Mouse (Mus musculus) splenic B cell, adult 2 months (primary cell): Measurements from ENCODE around the gene Allc.

Experiments used
- DNase-seq: peaks from one replicate; pipeline ENCODE4 v3.0.0-alpha.2; 2011; ENCODE audit warnings: low read depth, low spot score
- H3K27me3 ChIP-seq: 2 replicates; pipeline ENCODE4 v1.6.1; 2012; ENCODE audit warnings: mild to moderate bottlenecking, low read length, moderate library complexity, mixed read lengths; ENCODE audit not compliant: control insufficient read depth, poor library complexity, insufficient read depth, severe bottlenecking
- H3K36me3 ChIP-seq: 2 replicates; pipeline ENCODE4 v1.6.1; 2012; ENCODE audit warnings: mild to moderate bottlenecking, low read length, moderate library complexity, mixed read lengths; ENCODE audit not compliant: control insufficient read depth, poor library complexity, insufficient read depth, severe bottlenecking

The Allc gene

DNA sequence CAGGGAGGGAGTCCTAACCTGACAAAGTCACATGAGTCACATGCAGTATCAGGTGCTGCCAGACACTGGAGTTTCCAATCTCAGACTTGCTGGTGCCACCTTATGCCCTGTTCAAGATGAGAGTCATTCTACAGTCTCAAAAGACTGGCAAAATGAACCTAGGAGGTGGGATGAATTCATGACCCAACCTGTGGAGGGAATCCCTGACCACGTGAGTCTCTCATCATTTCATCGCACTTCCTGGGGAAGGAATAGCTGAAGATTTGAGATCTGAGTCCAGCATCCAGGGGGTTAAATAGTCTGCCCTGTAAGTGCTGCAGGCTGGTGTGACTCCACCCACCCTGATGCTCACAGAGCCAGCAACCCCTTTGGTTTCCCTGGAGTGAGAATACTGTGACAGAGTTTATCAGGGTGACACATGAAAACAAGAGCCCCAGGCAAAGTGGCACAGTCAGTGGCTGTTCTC lies 16.2 kb upstream of the Allc start:
- no peak for DNase-seq
- no peaks in the 10 kb centered on the region for H3K36me3 ChIP-seq

GRCm38 (mm10) chr12:28598110-28598509 lies 15.8 kb upstream of the Allc start:
- no peak for DNase-seq
- H3K36me3 ChIP-seq, result no peaks in the 10 kb centered on the region
- no peaks in the 10 kb centered on the region for H3K27me3 ChIP-seq

More for the DNA sequence above, 16.2 kb upstream of the Allc start:
- no peaks in the 10 kb centered on the region for H3K27me3 ChIP-seq

DNA sequence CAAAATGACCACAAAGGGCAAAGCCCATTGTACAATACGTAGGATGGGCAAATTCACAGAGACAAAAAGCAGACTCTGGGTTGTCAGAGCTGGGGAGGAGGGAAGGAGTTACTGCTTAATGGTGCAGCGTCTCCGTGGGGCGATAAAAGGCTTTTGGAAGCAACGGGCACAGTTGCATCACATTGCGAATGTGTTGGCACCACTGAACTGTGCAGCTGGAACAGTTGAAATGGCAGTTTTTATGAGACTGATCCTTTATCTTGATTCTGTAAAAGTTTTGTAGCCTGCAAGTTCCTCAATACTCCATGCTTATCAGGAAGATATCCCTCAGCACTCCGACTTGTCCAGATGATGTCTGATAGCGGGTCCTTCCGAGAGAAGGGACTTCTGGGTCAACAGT lies 15.4 kb upstream of the Allc start:
- Histone ChIP-seq H3K36me3 (no peaks in the 10 kb centered on the region), H3K27me3 (no peaks in the 10 kb centered on the region)
- DNase-seq, result no peak

GRCm38 (mm10) chr12:28596851-28597250 lies 14.5 kb upstream of the Allc start:
- Histone ChIP-seq H3K36me3 (no peaks in the 10 kb centered on the region), H3K27me3 (no peaks in the 10 kb centered on the region)
- no peak for DNase-seq

GRCm38 (mm10) chr12:28590428-28590827 lies 8.1 kb upstream of the Allc start:
- Histone ChIP-seq H3K36me3 (no peaks in the 10 kb centered on the region), H3K27me3 (no peaks in the 10 kb centered on the region)
- no peak for DNase-seq

DNA sequence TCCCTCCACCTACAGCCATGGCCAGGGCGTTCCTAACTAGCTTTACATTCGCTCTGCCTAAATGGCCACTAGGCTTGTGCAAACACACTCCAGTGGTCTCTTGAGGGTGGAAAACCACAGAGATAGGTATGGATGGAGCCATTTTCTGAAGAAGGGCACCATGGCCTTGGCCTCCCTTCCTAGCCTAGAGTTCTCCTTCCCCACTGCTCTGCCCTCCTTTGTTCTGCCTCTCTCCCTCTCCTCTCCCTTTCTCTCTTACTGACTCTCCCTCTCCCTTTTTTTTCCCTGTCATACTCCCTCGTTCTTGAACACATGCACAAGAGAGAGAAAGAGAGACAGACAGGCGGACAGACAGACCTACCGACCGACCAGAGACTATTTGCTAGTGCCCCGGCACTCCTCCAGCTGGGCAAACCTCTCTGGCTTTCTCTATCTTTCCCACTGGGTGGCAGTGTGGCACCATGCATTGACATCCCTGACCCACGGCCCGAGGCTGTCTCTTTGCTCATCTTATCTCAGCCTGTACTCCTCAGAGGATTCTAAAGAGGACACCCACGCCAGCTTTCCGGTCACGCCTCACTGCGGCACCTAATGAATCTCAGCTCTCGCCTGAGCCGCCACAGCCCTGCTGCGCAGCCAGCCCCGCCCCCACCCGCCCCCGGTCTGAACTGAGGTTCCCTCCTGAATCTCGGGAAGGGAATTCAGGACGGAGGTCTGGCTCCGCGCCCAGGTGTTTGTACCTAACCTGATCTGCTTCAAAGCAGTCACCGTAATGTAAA lies 7.0 kb upstream of the Allc start:
- H3K27me3 ChIP-seq, result no peaks in the 10 kb centered on the region
- DNase-seq, result peak; percentile 66
- no peaks in the 10 kb centered on the region for H3K36me3 ChIP-seq

GRCm38 (mm10) chr12:28587949-28588348 lies 5.6 kb upstream of the Allc start:
- H3K36me3 ChIP-seq, result no peaks in the 10 kb centered on the region
- DNase-seq, result no peak
- H3K27me3 ChIP-seq, result no peaks in the 10 kb centered on the region

DNA sequence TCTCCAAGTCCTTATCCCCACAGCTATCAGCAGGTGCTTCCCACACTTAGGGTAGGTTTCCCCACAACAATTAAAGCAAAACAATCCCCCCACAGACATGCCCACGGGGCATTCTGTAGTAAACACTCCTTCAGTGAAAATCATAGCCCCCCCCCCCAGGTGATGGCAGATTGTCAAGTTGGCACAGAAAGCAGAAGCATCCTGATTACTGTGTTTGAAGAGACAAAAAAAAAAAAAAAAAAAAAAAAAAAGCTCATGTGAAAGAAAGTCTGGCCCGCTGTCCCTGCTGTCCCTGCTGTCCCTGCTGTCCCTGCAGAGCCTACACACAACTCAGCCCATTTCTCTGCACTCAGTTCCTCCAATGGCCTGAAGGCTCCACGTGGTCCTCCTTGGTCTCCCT lies 1.7 kb upstream of the Allc start:
- Histone ChIP-seq H3K27me3 (no peaks in the 10 kb centered on the region), H3K36me3 (no peaks in the 10 kb centered on the region)
- DNase-seq, result no peak

DNA sequence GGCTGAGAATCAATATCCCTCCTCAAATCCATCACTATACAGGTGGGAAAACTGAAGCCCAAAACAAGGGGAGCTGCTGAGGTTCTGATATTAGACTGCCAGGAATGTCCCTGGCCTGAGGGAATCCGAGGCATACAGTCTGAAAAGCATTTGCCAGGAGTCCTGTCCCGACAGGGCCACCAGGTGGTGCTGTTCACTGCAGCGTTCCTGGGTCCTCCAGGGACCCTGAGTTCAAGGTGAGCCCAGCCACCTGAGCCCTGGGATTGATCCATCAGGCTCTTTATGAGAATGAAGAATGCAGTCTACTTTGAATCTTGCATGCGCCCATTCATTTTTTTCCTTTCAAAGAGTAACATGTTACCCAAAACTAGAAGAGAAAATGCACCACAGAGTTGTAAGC lies 3.2 kb downstream of the Allc start:
- Histone ChIP-seq H3K36me3 (no peaks in the 10 kb centered on the region), H3K27me3 (no peaks in the 10 kb centered on the region)
- no peak for DNase-seq

DNA sequence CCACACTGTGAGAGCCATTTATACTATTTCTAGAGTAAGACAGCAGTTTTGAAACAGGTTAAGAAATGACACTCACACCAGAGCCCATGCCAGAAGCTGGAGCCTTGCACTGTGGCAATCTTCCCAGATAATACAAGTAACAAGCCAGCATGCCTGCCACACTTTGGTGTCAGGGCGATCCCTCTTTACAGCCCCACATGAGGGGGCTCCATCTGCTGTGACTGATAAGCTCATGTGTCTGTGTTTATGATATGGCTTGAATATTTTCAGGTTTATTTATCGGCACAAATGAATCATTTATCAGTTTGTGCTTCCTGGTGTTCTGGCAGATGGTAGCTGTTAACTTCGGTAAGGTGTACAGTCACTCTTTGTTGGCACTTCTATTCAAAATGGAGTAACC lies 4.2 kb downstream of the Allc start:
- Histone ChIP-seq H3K36me3 (no peaks in the 10 kb centered on the region), H3K27me3 (no peaks in the 10 kb centered on the region)
- DNase-seq, result no peak

DNA sequence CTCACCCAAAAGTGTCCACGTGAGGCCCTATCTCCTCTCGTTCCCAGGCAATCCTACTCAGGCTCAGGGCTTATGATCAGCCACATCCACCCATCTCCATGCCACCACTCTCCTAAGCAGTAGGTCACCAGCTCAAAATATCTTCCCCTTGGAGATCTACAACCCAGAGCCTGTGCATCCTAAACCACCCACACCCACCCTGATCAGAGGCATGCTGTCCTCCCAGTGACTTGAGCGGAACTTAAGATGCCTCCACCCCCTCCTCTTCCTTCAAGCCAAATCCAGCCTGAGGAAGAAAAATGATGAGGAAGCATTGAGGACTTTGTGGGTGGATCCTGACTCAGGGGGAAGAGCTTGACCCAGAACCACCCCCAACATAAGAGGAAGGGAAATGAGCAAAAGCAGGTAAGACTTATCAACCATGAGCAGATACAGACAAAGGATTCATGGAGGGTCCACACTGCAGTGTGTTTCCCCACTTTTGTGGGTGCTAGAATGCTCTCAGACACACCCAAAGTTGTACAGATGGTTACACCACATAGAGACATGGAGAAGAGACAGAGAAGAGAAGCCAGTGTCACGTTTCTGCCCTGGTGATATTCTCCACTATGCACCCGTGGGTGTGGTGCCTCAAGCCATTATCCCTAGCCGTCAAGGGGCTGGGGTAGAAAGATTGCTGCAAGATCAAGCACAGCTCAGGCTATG lies 6.8 kb downstream of the Allc start:
- no peak for DNase-seq
- Histone ChIP-seq H3K36me3 (no peaks in the 10 kb centered on the region), H3K27me3 (no peaks in the 10 kb centered on the region)

GRCm38 (mm10) chr12:28572241-28572640 lies 10.1 kb downstream of the Allc start:
- no peaks in the 10 kb centered on the region for H3K36me3 ChIP-seq
- H3K27me3 ChIP-seq, result no peaks in the 10 kb centered on the region
- DNase-seq, result no peak

- DNase-seq, result no peak
- Histone ChIP-seq H3K27me3 (no peaks in the 10 kb centered on the region), H3K36me3 (no peaks in the 10 kb centered on the region)
Measured at GRCm38 (mm10) chr12:28552299-28552698, 30.0 kb downstream of the Allc start, which contains the start of gene Dcdc2c. Gene Dcdc2c, minus strand, starts transcription at chr12:28552399.

DNA sequence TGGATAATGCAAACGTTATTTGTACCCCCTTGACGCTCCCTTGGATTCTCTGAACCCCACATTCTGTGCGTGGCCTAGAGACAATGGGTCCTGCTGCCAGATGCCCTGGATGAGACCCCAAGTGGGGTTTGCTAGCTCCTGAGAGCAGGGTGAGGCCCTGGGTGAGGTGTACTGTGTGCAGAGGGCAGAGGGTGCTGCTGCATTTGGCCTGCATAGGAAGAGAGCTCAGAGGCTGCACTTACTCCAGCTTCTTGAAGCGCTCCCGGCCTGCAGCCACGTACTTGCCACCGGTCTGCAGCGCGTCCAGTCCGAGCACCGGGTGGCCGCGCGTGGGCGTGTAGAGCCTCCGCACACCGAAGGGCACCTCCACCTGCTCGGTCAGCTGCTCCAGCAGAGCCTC lies 30.5 kb downstream of the Allc start:
- Histone ChIP-seq H3K27me3 (no peaks in the 10 kb centered on the region), H3K36me3 (no peaks in the 10 kb centered on the region)
- DNase-seq, result no peak

DNA sequence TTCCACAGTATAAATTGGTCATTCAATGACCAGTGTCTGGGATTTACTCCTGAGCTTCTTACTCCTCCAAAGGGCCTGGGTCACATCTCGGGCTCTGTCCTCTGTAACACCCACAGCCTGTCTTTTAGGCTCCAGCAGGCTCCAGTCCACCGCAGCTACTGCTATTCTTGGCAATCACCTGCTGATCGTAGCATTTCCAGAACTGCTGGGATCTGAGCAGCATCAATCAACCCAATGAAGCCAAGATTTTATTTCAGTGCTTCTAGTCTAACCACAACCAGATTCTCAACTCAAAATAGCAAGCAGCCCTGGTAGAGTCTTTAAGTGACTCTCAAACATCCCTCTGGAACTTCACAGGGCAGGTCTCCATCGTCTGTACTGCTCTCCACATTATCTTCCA lies 33.4 kb downstream of the Allc start:
- no peak for DNase-seq
- no peaks in the 10 kb centered on the region for H3K36me3 ChIP-seq

More for the DNA sequence above, 33.4 kb downstream of the Allc start:
- H3K27me3 ChIP-seq, result no peaks in the 10 kb centered on the region
